Mouse (Mus musculus) bone marrow macrophage, adult 2 months (primary cell): ENCODE measurements at regions not wholly inside any gene's neighbourhood (a gene's known extent, or its start where the extent isn't known, plus 50 kb on each side); places are given as distances from the start of the nearest gene placed in this dataset.

Source experiments
- H3K27ac ChIP-seq: 2 replicates; pipeline ENCODE4 v1.5.1; 2012; ENCODE audit warnings: low read depth, low read length; ENCODE audit not compliant: insufficient read depth
- H3K4me1 ChIP-seq: 2 replicates; pipeline ENCODE4 v1.6.1; 2012; ENCODE audit warnings: low read length; ENCODE audit not compliant: control insufficient read depth, insufficient read depth
- H3K4me3 ChIP-seq: 2 replicates; pipeline ENCODE4 v1.5.1; 2012; ENCODE audit warnings: mild to moderate bottlenecking, low read length, moderate library complexity; ENCODE audit not compliant: insufficient read depth
- CTCF ChIP-seq: IDR thresholded peaks from 2 replicates; pipeline ENCODE4 v1.5.1; 2012; ENCODE audit warnings: low read depth, mild to moderate bottlenecking, low read length, moderate library complexity
- POLR2A ChIP-seq: IDR thresholded peaks from 2 replicates; pipeline ENCODE4 v1.6.1; 2012; ENCODE audit warnings: mild to moderate bottlenecking, low read depth, low read length, borderline replicate concordance

DNA sequence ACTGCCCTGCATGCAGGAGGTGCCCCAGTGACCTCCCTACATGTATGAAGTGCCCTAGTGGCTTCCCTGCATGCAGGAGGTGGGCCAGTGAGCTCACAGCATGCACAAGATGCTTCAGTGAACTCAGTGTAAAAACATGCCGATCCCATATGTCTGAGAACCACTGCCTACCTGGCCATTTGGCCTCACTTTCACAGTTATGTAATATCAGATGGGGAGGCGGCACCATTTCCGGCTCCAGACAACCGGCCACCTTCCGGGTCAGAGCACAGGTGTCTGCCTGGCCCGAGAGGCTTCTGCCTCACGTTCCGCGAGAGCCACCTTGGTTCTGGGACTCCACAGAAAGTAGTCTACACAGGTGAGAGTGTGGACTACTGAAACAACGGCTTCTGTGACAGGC is 156.2 kb upstream of the Stac start:
- Histone ChIP-seq H3K4me1 (no peaks in the 10 kb centered on the region), H3K4me3 (no peak overlapping the region), H3K27ac (no peak overlapping the region)
- TF ChIP-seq POLR2A = no peak
- TF ChIP-seq CTCF = no peak

DNA sequence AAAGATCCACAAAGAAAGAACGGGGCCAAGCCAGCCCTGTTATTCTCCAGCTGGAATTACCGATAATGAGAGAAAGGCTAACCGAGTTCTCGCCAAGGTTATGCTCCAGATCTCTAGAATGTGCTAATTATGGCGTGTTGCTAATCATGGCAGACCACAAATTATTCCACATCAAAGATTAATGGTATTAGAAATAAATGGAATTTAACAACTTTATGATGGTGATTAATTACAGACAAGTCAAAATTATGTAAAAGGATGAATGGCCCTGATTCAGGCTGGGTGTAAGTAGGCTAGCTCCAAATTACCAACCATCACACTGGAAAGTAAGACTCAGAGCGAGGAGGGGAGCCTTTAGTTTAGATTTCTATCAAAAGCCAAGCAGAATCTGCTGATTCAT is 151.0 kb upstream of the Stac start:
- no peaks in the 10 kb centered on the region for H3K4me1 ChIP-seq
- no peak overlapping the region for H3K4me3 ChIP-seq
- TF ChIP-seq CTCF = no peak
- TF ChIP-seq POLR2A = no peak
- H3K27ac ChIP-seq = no peak overlapping the region

DNA sequence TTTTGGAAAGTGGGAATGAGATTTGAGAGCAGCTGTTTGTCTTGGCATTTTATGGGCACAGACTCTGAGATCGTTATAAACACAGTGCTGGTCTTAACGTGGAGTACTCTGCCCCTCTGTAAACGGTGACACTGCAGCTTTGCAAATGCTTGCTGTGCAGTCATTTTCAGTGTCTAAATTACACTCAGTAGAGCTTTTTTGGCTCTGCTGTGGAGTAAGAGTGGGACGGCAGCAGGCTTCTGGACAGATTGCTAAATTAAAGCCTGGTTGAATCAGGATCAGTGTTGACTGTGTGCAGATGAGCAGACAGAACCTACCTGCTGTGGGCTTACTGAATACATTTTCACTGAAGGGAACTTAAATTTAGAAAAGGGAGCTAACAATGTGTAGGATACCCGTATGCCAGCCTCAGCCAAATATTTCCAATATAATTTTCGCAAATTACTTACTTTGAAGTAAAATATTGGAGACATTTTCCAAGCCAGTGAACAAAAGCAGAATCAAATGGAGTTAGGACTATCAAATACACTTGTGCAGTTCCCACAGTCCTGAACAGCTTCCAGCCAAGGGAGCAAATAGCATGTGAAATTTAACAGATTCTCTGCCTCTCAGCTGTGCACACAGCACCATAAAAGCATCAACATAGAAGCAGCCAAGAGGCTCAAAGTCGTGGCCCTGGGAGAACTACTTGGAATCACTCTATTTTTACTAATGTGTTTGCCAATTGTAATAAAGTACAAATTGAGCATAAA is 148.1 kb upstream of the Stac start:
- no peak overlapping the region for H3K4me3 ChIP-seq
- TF ChIP-seq CTCF (no peak), POLR2A (no peak)
- no peaks in the 10 kb centered on the region for H3K4me1 ChIP-seq
- H3K27ac ChIP-seq = no peak overlapping the region

- H3K27ac ChIP-seq = no peak overlapping the region
- H3K4me1 ChIP-seq = no peaks in the 10 kb centered on the region
- TF ChIP-seq POLR2A = no peak
- no peak for TF ChIP-seq CTCF
- H3K4me3 ChIP-seq = no peak overlapping the region
Measured at GRCm38 (mm10) chr9:111822094-111822493, 131.9 kb upstream of the Stac start.

DNA sequence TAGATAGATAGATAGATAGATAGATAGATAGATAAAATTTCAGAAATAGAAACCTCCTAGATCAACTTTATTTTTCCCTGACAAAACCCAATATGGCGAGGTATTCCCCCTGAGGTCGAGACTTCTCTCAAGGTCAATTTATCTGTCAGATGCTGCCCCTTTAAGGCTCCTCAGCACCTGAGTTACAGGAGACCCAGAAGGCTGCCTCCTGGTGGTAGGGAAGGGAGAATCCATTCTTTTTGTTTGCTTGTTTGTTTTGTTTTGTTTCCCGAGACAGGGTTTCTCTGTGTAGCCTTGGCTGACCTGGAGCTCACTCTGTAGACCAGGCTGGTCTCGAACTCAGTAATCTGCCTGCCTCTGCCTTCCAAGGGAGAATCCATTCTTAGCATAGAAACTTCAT is 127.3 kb upstream of the Stac start:
- no peak for TF ChIP-seq POLR2A
- TF ChIP-seq CTCF = no peak
- H3K4me1 ChIP-seq = no peaks in the 10 kb centered on the region
- H3K27ac ChIP-seq = no peak overlapping the region
- H3K4me3 ChIP-seq = no peak overlapping the region

DNA sequence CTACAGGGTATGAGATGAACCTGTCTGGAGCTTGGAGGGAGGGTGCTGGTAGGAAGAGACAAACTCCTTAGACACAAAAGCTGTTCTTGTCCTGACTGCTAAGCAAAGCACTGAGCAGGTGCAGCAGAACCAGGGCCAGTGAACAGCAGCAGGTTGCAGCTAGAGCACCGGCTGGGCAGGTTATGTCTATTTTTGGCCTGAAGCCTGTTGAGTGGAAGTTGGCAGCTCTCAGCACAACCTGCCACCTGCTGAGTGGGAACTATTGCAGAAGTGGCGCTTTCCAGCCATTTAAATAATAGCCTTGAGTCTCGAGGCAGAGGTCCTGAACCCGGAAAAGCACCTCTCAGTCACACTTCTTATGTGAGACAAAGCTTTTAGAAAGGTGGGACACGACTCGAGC is 114.8 kb upstream of the Stac start:
- TF ChIP-seq POLR2A (no peak), CTCF (no peak)
- Histone ChIP-seq H3K4me1 (no peaks in the 10 kb centered on the region), H3K4me3 (no peak overlapping the region), H3K27ac (no peak overlapping the region)

- no peak overlapping the region for H3K27ac ChIP-seq
- H3K4me3 ChIP-seq = no peak overlapping the region
- TF ChIP-seq CTCF (no peak), POLR2A (no peak)
- no peaks in the 10 kb centered on the region for H3K4me1 ChIP-seq
Measured at GRCm38 (mm10) chr9:111801381-111801780, 111.2 kb upstream of the Stac start.

GRCm38 (mm10) chr9:111800869-111801268 is 110.7 kb upstream of the Stac start:
- Histone ChIP-seq H3K27ac (no peak overlapping the region), H3K4me3 (no peak overlapping the region), H3K4me1 (no peaks in the 10 kb centered on the region)
- TF ChIP-seq CTCF (no peak), POLR2A (no peak)

GRCm38 (mm10) chr9:111778981-111779380 is 88.8 kb upstream of the Stac start:
- TF ChIP-seq POLR2A = no peak
- no peak for TF ChIP-seq CTCF
- H3K4me1 ChIP-seq = no peaks in the 10 kb centered on the region
- no peak overlapping the region for H3K27ac ChIP-seq
- no peak overlapping the region for H3K4me3 ChIP-seq

DNA sequence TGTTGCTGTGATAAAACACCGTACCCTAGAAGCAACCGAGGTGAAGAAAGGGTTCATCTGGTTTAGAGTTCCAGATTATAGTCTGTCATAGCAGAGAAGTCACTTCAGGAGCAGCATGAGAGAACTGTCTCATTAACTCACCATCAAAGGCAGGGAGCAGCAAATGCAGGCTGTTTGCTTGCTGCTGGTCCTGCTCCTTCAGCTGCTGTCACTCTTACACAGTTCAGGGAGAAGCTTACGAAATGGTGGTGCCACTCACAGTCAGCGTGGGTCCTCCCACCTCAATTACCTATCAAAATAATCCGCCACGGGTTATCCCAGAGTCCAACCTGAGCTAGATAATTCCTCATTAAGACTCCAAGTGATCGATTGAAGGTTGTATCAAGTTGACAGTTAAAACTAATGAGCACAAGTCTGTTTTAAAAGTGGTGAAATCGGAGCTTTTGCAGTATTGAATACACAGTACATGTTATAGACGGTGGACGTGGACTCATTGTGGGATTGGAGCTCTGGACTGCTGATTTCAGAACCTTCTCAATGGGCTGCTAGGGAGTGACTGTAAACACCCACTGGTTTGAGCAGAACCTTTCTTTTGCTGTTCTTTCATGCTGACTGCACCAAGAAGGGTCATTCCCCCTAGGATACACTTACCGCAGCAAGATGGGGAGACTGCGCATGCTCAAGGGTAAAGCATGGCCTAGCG is 87.4 kb upstream of the Stac start:
- H3K27ac ChIP-seq = no peak overlapping the region
- H3K4me1 ChIP-seq = no peaks in the 10 kb centered on the region
- H3K4me3 ChIP-seq = no peak overlapping the region
- TF ChIP-seq POLR2A = no peak
- TF ChIP-seq CTCF = no peak

DNA sequence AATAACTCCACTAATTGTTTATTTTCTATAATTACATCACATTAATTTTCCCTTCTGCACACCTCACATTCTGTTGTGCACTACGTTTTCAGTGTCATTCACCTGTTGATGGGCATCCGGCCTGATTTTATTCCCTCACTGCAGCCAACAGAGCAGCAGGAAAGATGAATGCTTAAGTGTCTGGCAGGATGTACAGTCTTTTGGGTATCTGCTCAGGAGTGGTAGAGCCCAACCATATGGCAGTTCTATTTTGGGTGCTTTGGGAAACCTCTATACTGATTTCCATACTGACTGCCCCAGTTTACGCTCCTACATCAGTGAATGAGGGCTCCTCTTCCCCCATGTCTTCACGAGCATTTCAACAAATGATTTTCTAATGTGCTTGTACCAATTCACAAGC is 84.1 kb upstream of the Stac start:
- TF ChIP-seq CTCF (no peak), POLR2A (no peak)
- no peak overlapping the region for H3K4me3 ChIP-seq

More for the DNA sequence above, 84.1 kb upstream of the Stac start:
- Histone ChIP-seq H3K27ac (no peak overlapping the region), H3K4me1 (no peaks in the 10 kb centered on the region)
